Mouse (Mus musculus) liver (tissue): ENCODE measurements around the gene Lhfpl2.
"Not testable (repeated sequence)": the region's sequence is repeated elsewhere in the genome, so short reads cannot be mapped to it uniquely, and the experiment has no call there.

ENCODE experiments used
- DNase-seq: peaks from one replicate; pipeline ENCODE4 v3.0.0-alpha.2; 2020; ENCODE audit warnings: mixed read lengths

Lhfpl2 gene

DNA sequence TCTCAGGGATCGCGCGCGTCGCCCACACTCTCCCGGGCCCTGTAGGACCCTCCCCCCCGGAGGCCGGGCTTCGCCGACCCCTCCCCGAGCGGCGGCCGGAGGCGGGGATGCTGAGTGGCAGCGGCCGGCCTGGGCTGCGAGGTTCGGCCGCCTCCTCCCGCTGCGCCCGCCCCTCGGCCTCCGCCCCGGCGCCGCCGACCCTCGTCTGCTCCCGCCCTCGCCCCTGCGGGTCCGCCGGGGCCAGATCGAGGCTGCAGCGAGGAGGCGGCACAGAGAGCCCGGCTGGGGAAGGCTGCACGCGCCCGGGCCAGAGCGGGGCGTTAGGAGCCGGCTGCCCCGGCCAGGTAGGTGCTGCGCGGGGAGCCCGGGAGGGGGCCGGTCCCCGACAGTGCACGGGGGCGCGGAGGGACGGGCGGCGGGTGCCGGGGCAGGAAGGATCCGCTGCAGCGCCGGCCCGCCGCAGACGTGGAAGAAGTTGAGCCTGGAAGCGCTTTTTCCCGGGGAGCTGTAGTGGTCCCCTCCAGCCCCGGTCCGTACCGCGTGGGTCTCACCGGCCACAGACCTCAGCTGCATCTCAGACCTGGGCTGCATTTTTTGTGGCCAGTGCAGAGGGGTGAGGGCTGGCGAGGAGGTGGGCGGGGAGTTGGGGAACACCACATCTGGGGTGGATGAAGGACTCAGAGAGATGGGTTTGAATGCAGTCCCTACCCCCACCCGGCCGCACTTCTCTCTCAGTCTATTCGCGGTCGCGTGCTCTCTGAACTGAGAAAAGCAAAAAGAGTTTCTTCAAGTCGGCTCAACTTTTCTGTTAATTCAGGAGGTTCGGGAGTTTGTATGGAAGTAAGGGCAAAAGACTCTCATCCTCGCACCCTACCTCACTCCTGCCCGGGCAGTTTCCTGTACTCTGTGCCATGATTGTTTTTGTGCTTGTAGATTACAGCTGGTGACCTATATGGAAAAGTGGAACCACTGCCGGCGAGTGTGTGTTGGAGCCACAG lies at the start of gene Lhfpl2:
TSS of gene Lhfpl2 (plus strand) at position 234 of the 998 bp plus-strand sequence.
- peak; percentile 67 for DNase-seq

GRCm38 (mm10) chr13:94011996-94012575 lies 45.5 kb upstream of the Lhfpl2 start:
- no peak for DNase-seq

- DNase-seq = no peak
Observed at GRCm38 (mm10) chr13:94013986-94014385, 43.6 kb upstream of the Lhfpl2 start.

- not testable (repeated sequence) for DNase-seq
Observed at GRCm38 (mm10) chr13:94024575-94024974, 33.0 kb upstream of the Lhfpl2 start.

GRCm38 (mm10) chr13:94029147-94029546 lies 28.4 kb upstream of the Lhfpl2 start:
- DNase-seq = no peak

GRCm38 (mm10) chr13:94030551-94030950 lies 27.0 kb upstream of the Lhfpl2 start:
- DNase-seq = no peak

DNA sequence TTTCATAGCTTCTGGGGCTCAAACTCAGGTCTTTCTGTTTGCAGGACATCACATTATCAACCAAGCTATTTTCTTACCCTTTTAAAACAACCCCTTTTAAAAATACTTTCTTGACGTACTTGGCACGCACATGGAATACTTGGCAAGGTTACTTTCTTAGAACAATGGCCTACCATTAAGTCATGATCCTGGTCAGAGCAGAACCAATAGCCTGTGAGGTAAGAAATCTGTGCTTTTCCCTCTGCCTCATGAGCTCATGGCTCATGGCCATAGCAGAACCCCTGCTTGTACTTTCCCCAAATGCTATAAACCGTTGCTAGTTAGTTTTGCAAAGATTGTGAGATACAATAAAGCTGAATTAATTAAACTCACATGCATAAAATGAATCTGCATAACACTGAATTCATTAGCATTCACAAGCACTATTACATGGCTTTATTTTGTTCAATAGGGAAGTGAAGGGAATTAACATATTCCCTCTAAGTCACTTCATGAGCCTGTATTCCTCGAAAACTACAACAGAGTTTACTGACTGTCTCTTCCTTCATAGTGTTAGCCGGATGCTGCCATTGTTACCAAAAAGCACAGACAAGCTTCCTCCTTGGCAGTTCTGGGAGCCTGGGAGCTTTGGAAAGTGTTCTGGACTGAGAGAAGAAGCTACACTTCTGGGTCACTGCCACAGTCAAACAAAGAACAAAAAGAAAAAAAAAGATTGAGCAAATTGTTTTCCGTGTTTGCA lies 20.1 kb upstream of the Lhfpl2 start:
- no peak for DNase-seq

- no peak for DNase-seq
Observed at GRCm38 (mm10) chr13:94038052-94038340, 19.6 kb upstream of the Lhfpl2 start.

DNA sequence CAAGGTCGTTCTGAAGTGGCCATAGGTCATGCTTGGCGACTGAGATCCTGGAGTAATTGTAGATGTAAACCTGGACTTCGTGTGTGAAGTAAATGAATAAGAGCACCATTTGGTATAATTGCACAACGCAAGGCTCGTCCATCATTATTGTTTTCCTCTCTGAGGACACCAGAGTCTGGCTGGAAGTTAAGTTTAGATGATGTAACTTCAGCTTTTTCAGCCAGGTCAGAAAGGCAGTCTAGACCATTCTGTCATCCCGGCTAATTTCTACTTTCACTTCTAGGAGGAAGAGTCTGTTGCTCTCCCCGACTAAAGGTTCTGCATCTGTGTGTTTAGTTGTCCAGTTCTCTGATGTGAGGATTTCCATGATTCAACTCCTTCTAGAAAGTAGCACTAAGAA lies 7.6 kb upstream of the Lhfpl2 start:
- DNase-seq = no peak

DNA sequence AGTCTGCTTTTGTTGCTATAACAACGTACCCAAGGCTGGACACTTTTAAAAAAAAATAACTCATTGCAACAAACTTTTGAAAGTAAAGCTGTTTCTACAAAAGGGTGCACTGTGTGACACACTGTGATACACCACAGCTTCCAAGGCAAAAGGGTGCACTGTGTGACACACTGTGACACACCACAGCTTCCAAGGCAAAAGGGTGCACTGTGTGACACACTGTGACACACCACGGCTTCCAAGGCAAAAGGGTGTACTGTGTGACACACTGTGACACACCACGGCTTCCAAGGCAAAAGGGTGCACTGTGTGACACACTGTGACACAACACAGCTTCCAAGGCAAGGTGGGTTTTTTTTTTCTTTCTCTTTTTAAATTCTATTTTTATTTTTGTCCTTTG lies 6.8 kb upstream of the Lhfpl2 start:
- no peak for DNase-seq

DNA sequence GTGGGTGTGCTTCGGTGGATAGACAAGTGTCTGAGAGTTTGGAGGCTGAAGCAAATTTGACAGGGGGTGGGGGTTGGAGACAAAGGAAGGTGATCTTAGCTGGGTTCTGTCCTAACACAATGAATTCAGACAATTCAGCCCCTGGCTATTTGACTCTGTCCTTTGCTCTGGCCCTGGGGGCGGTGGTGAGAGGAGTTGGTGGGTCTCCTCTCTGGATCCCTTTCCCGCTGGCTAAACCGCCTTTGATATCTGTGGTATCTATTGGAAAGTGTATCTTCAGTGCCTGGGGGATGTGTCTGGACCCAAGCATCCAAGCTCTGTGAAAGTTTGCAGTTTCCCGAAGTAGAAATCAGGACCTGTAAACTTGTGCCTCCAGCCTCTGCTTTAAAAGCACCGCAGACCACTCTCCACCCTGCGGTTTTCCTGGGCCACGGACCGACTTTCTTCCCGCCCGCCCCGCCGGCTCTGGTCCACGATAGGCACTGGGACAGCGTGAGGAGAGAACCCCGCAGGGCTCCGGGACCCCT lies 497 bp upstream of the Lhfpl2 start:
- DNase-seq = no peak

- DNase-seq = no peak
Observed at GRCm38 (mm10) chr13:94058642-94059222, 1.1 kb downstream of the Lhfpl2 start.

DNA sequence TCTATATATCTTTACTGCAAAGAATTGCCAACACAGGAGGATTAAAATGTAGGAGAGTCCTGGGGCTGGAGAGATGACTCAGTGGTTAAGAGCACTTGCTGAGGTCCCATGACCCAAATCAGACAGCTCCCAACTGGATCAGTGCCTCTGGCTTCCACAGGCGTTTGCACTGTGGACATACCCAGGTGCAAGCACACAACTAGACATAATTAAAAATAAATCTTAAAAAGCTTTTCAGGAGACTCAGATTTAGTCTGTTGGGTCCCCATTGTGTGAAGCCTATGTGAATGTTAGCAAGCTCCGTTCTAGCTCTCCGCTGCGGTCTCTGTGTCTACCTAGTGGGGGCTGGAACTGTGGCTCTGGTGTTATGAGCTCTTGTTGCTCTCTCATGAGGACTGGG lies 1.8 kb downstream of the Lhfpl2 start:
- no peak for DNase-seq

DNA sequence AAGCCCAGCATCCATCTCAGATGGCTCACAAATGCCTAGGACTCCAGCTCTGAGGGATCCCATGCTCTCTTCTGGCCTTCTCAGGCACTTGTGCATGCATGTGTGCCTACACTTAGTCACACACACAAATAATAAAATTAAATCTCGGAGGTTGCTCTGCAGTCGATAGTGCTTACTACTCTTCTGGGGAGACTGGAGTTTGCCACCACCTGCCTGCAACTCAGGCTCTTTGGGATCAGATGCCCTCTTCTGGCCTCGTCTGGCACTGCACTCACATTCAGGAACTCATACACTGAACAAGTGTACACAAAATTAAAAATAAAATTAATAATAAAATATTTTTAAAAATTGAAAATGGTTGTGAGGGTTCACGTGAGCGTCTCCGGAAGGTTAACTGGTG lies 2.2 kb downstream of the Lhfpl2 start:
- peak; percentile 33 for DNase-seq

DNA sequence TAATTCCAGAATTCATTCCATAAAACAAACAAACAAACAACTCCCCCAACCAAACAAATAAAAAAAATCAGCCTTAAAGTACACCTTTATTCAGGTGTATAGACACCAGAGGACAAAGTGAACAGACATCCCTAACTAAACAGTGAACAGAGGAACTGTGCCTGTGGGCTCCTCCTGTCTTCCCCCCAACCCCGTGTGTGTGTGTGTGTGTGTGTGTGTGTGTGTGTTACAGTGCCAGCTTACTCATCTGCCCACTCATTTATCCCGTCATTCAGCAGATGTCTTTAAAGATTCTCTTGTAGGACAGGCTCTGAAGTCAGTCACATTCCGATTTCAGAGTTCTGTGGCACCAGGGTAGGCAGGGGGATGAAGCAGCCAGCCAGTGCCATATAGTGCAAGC lies 2.9 kb downstream of the Lhfpl2 start:
- no peak for DNase-seq

DNA sequence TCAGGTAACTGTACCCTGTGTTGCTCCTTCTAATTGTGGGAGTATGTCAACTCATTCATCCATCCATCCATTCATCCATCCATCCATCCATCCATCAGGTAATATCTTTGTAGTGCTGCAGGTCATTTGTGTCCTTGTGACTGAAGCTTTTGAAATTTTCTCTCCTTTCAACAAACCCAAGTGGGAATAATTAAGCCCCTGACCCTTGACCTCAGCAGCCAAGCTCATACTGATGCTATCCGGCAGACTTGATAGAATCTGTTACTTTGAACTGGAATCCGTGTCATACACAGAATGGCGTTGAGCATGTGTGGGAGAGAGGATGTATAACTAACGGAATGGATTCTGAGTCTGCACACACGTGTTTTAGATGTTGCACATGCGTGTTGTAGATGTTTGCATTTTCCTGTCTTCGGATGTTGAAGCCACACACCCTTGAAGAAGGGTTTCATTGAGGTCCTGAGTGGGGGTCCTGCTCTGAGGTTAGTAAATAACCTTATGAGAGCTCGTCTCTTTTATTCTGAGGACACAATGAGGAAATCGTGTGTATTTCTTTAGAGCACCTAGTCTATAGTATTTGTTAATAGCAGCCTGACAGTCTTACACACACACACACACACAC lies 3.8 kb downstream of the Lhfpl2 start:
- DNase-seq = no peak

- DNase-seq = peak; percentile 54
Observed at GRCm38 (mm10) chr13:94062349-94063111, 4.9 kb downstream of the Lhfpl2 start.

GRCm38 (mm10) chr13:94063156-94063555 lies 5.6 kb downstream of the Lhfpl2 start:
- DNase-seq = peak; percentile 42

DNA sequence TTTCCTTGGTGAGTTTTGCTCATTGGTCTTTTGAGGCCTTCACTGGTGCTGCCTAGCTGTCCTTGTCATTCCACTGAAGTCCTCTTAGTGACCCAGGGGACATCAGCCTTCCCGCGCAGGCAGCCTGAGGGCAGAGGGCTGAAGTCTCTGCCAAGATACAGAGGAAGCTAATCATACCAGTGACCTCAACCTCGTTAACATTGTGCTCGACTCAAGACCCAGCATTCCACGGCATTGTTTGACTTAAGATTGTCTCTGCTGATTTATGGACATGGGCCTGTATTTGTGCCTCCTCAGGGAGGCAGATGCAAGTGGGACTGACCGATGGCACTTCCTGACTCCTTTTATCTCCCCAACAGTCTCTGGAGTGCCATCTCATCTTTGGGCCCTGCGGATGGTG lies 7.0 kb downstream of the Lhfpl2 start:
- DNase-seq = no peak

GRCm38 (mm10) chr13:94065276-94066050 lies 7.9 kb downstream of the Lhfpl2 start:
- DNase-seq = no peak
